Comparison of ENCODE assay signal across 8 mouse cellular contexts in the genomic region with DNA sequence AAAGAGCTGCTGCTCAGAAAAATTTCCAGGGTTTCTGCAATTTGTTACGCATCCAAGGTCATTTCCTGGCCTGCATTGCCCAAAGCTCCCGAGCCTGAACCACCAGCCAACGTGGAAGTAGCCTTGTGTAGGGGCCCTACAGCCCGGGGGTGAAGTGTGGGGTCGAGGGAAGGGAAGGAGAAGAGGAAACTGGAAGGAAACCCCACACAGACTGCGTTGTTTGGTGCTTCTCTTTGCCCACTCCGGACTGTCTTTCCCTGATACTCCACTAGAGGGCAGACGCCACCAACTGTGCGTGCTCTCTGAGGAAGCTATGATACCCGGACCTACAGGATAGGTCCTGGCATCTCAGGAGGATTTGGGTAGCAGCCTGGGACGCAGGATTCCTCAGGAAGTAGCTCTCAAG.
DNase-seq lines count a peak whose midpoint lies in the region; ATAC-seq and TF ChIP-seq lines count a peak whose summit lies in the region.

No protein-coding gene starts in this region.

- peak; percentile 98 for TF ChIP-seq CTCF in intestine, postnatal 0 days (IDR thresholded peaks at IDR 0.05; ENCODE audit: low read depth)

- no peaks in the 10 kb centered on the region for H3K9me3 ChIP-seq in midbrain, embryonic 10.5 days (replicated peaks)
- H3K9me3 ChIP-seq in midbrain, embryonic 15.5 days, result no peaks in the 10 kb centered on the region
- H3K9me3 ChIP-seq in intestine, postnatal 0 days (ENCODE audit: control insufficient read depth), result no peaks in the 10 kb centered on the region
- no peaks in the 10 kb centered on the region for H3K9me3 ChIP-seq in stomach, embryonic 16.5 days (replicated peaks; ENCODE audit: control insufficient read depth, low read length)

- intact Hi-C loops in gastrocnemius, postnatal 14 days (cut with DNase I; ENCODE audit: low total_unique reads), result loop anchor here (10.0 kb wide), 1 partner anchor 700 kb away; no protein-coding TSS in a partner anchor
- intact Hi-C loops in left cerebral cortex, postnatal 25 days (cut with DNase I), result loop anchor here (5.0 to 10.0 kb wide), 8 partner anchors 387 to 1470 kb away; partner anchors contain the start of gene Rora

- WGBS in midbrain, embryonic 10.5 days, result 8% methylated on average over 11 of the region's 11 CpGs
- WGBS in midbrain, embryonic 15.5 days, result 9% methylated on average over 11 of the region's 11 CpGs
- WGBS in intestine, postnatal 0 days, result 9% methylated on average over 11 of the region's 11 CpGs
- WGBS in stomach, embryonic 16.5 days, result 6% methylated on average over 11 of the region's 11 CpGs

- H3K4me3 ChIP-seq in midbrain, embryonic 10.5 days, result no peak overlapping the region
- no peak overlapping the region for H3K4me3 ChIP-seq in midbrain, embryonic 15.5 days
- H3K4me3 ChIP-seq in intestine, postnatal 0 days (ENCODE audit: low read depth, low read length), result no peak overlapping the region
- H3K4me3 ChIP-seq in stomach, embryonic 16.5 days (replicated peaks; ENCODE audit: low read length), result no peak overlapping the region

- H3K4me2 ChIP-seq in midbrain, embryonic 15.5 days, result no peak overlapping the region
- H3K4me2 ChIP-seq in intestine, postnatal 0 days (replicated peaks; ENCODE audit: low read depth), result no peak overlapping the region
- H3K4me2 ChIP-seq in stomach, embryonic 16.5 days (ENCODE audit: low read depth, low read length), result no peak overlapping the region

- H3K36me3 ChIP-seq in midbrain, embryonic 10.5 days, result no peaks in the 10 kb centered on the region
- H3K36me3 ChIP-seq in midbrain, embryonic 15.5 days (replicated peaks), result no peaks in the 10 kb centered on the region
- H3K36me3 ChIP-seq in intestine, postnatal 0 days (ENCODE audit: control insufficient read depth, insufficient read depth), result no peaks in the 10 kb centered on the region
- H3K36me3 ChIP-seq in stomach, embryonic 16.5 days (ENCODE audit: control insufficient read depth, insufficient read depth, low read length), result no peaks in the 10 kb centered on the region

- ATAC-seq in midbrain, embryonic 15.5 days (replicated peaks), result no peak
- ATAC-seq in intestine, postnatal 0 days, result no peak
- peak; percentile 85 for ATAC-seq in monocyte, adult 5-6 weeks (replicated peaks; ENCODE audit: insufficient number of reproducible peaks, low FRiP score, low TSS enrichment, poor library complexity, severe bottlenecking)
- ATAC-seq in stomach, embryonic 16.5 days (ENCODE audit: insufficient read depth, low FRiP score), result peak; percentile 44; the same call in 1 of the 2 replicates

- H3K9ac ChIP-seq in midbrain, embryonic 15.5 days, result no peak overlapping the region
- no peak overlapping the region for H3K9ac ChIP-seq in intestine, postnatal 0 days (ENCODE audit: low read depth, low read length)
- peak overlapping the region; percentile 24; the same call in 1 of the 2 replicates for H3K9ac ChIP-seq in stomach, embryonic 16.5 days (ENCODE audit: low read length)

- peaks cover 12% of the 10 kb centered on the region for H3K27me3 ChIP-seq in midbrain, embryonic 10.5 days (ENCODE audit: low read depth, poor library complexity, severe bottlenecking)
- no peaks in the 10 kb centered on the region for H3K27me3 ChIP-seq in midbrain, embryonic 15.5 days (replicated peaks)
- H3K27me3 ChIP-seq in intestine, postnatal 0 days (replicated peaks; ENCODE audit: control insufficient read depth, insufficient read depth, low read length), result no peaks in the 10 kb centered on the region; the same call in 1 of the 2 replicates
- H3K27me3 ChIP-seq in stomach, embryonic 16.5 days (ENCODE audit: control insufficient read depth, insufficient read depth, low read length), result no peaks in the 10 kb centered on the region

- 0 out of 2 replicates have a peak, but pooled peaks cover 3% of the 10 kb centered on the region for H3K4me1 ChIP-seq in midbrain, embryonic 10.5 days
- H3K4me1 ChIP-seq in midbrain, embryonic 15.5 days, result 0 out of 2 replicates have a peak, but pooled peaks cover 4% of the 10 kb centered on the region
- H3K4me1 ChIP-seq in intestine, postnatal 0 days (replicated peaks; ENCODE audit: control insufficient read depth, insufficient read depth, low read length), result no peaks in the 10 kb centered on the region
- no peaks in the 10 kb centered on the region for H3K4me1 ChIP-seq in stomach, embryonic 16.5 days (ENCODE audit: control insufficient read depth, insufficient read depth, low read length)

- peak; percentile 78 for DNase-seq in midbrain, embryonic 10.5 days (ENCODE audit: low spot score)
- peak; percentile 91 for DNase-seq in embryo, embryonic 10.5 days (ENCODE audit: low spot score)
- peak; percentile 76 for DNase-seq in gastrocnemius, postnatal 14 days
- peak; percentile 84 to 85 for DNase-seq in left cerebral cortex, postnatal 25 days (ENCODE audit: low spot score in 2 of 2)

- no peak overlapping the region for H3K27ac ChIP-seq in midbrain, embryonic 10.5 days (replicated peaks)
- H3K27ac ChIP-seq in midbrain, embryonic 15.5 days, result no peak overlapping the region
- H3K27ac ChIP-seq in intestine, postnatal 0 days (ENCODE audit: low read depth, low read length), result no peak overlapping the region
- H3K27ac ChIP-seq in stomach, embryonic 16.5 days (ENCODE audit: low read length), result no peak overlapping the region

Comparison
In these comparisons a context has a peak if more than half of its experiments do, and no peak if none do; other contexts are left out.
1. ATAC-seq: peak in monocyte, adult 5-6 weeks (single experiment) and stomach, embryonic 16.5 days (single experiment); none in midbrain, embryonic 15.5 days (single experiment) and intestine, postnatal 0 days (single experiment).
2. Peak in every context shown above with its lines, with median percentiles within 50 percentile points of each other: DNase-seq.